Mouse (Mus musculus): ENCODE data around the gene Cutc.

- TF ChIP-seq JUND (IDR thresholded peaks at IDR 0.05; ENCODE audit: low read depth, low read length) = no peak
- peak; percentile 38 to 67; a peak in 2 of 4 replicates for TF ChIP-seq POLR2A (IDR thresholded peaks at IDR 0.05; ENCODE audit: control insufficient read depth in 1 of 2, insufficient read depth in 1 of 2, low read depth in 1 of 2, low read length in 2 of 2, poor library complexity in 1 of 2)
- no peak for TF ChIP-seq CTCF (IDR thresholded peaks at IDR 0.05 in 2 of 3, conservative IDR thresholded peaks at IDR 0.05 in 1 of 3; ENCODE audit: control insufficient read depth in 1 of 3, insufficient read depth in 1 of 3, low read depth in 2 of 3, low read length in 3 of 3, poor library complexity in 1 of 3, severe bottlenecking in 1 of 3)
- TF ChIP-seq POLR2AphosphoS2 (IDR thresholded peaks at IDR 0.05; ENCODE audit: low read length) = peak; percentile 61; the same call in 1 of the 2 replicates
- peak; percentile 70 for TF ChIP-seq ELF1 (IDR thresholded peaks at IDR 0.05; ENCODE audit: low read depth, low read length)
- TF ChIP-seq EP300 (IDR thresholded peaks at IDR 0.05; ENCODE audit: low read depth in 1 of 2, low read length in 2 of 2) = peak; percentile 90 to 93
- peak; percentile 95 for TF ChIP-seq MYC (IDR thresholded peaks at IDR 0.05; ENCODE audit: low read depth, low read length)
- TF ChIP-seq MAX (IDR thresholded peaks at IDR 0.05; ENCODE audit: low read length) = peak; percentile 94
Observed at GRCm38 (mm10) chr19:43711159-43711916, 41.5 kb upstream of the Cutc start.
